Mouse (Mus musculus): ENCODE results near the gene March10. TPM values are rescaled to one million over a fixed set of nuclear protein-coding genes. Genes with fewer than 3 reads are reported as not detected.

March10 gene
- polyA plus RNA-seq, 2 experiments, result 0.18 TPM; not detected in 1

GRCm38 (mm10) chr11:105468436-105468835 is 11.9 kb upstream of the March10 start:
- H3K4me1 ChIP-seq (ENCODE audit: control insufficient read depth, insufficient read depth, low read length), result peaks cover 4% of the 10 kb centered on the region; the same call in 1 of the 2 replicates
- H3K27me3 ChIP-seq (ENCODE audit: control insufficient read depth, insufficient read depth, low read length), result no peaks in the 10 kb centered on the region
- 86% methylated on average over 5 of the region's 5 CpGs for WGBS
- ATAC-seq (ENCODE audit: low FRiP score, low read depth) (no peak), DNase-seq (ENCODE audit: low spot score) (no peak)
- no peak overlapping the region for H3K9ac ChIP-seq (ENCODE audit: low read depth, low read length, severe bottlenecking)
- no peak for TF ChIP-seq POLR2A (IDR thresholded peaks at IDR 0.05; ENCODE audit: borderline replicate concordance, extremely low read depth, insufficient read depth, insufficient read length)
- no peak overlapping the region for H3K27ac ChIP-seq (replicated peaks; ENCODE audit: low read depth, low read length)
- no peaks in the 10 kb centered on the region for H3K36me3 ChIP-seq (ENCODE audit: control insufficient read depth, insufficient read depth, low read length)
- H3K4me3 ChIP-seq (replicated peaks; ENCODE audit: low read length), result no peak overlapping the region
- no peak overlapping the region for H3K4me2 ChIP-seq (replicated peaks; ENCODE audit: low read depth, low read length, severe bottlenecking)
- no peaks in the 10 kb centered on the region for H3K9me3 ChIP-seq (ENCODE audit: control insufficient read depth, low read length)

- DNase-seq (ENCODE audit: low spot score), result no peak
- WGBS, result 65% methylated on average over 3 of the region's 3 CpGs
- no peak overlapping the region for H3K9ac ChIP-seq (ENCODE audit: low read depth, low read length, severe bottlenecking)
Measured at GRCm38 (mm10) chr11:105467816-105468215, 11.3 kb upstream of the March10 start.

GRCm38 (mm10) chr11:105467266-105467665 is 10.7 kb upstream of the March10 start:
- Histone ChIP-seq H3K36me3 (ENCODE audit: control insufficient read depth, insufficient read depth, low read length) (no peaks in the 10 kb centered on the region), H3K4me3 (replicated peaks; ENCODE audit: low read length) (no peak overlapping the region), H3K4me2 (replicated peaks; ENCODE audit: low read depth, low read length, severe bottlenecking) (no peak overlapping the region), H3K4me1 (ENCODE audit: control insufficient read depth, insufficient read depth, low read length) (peaks cover 4% of the 10 kb centered on the region; the same call in 1 of the 2 replicates), H3K27me3 (ENCODE audit: control insufficient read depth, insufficient read depth, low read length) (no peaks in the 10 kb centered on the region), H3K9ac (ENCODE audit: low read depth, low read length, severe bottlenecking) (no peak overlapping the region), H3K9me3 (ENCODE audit: control insufficient read depth, low read length) (no peaks in the 10 kb centered on the region), H3K27ac (replicated peaks; ENCODE audit: low read depth, low read length) (no peak overlapping the region)
- peak; percentile 65 for ATAC-seq (ENCODE audit: low FRiP score, low read depth)
- DNase-seq (ENCODE audit: low spot score), result peak; percentile 64
- 36% methylated on average over 9 of the region's 9 CpGs for WGBS
- no peak for TF ChIP-seq POLR2A (IDR thresholded peaks at IDR 0.05; ENCODE audit: borderline replicate concordance, extremely low read depth, insufficient read depth, insufficient read length)

More at GRCm38 (mm10) chr11:105467816-105468215, 11.3 kb upstream of the March10 start:
- Histone ChIP-seq H3K9me3 (ENCODE audit: control insufficient read depth, low read length) (no peaks in the 10 kb centered on the region), H3K4me1 (ENCODE audit: control insufficient read depth, insufficient read depth, low read length) (peaks cover 4% of the 10 kb centered on the region; the same call in 1 of the 2 replicates), H3K36me3 (ENCODE audit: control insufficient read depth, insufficient read depth, low read length) (no peaks in the 10 kb centered on the region), H3K27ac (replicated peaks; ENCODE audit: low read depth, low read length) (no peak overlapping the region), H3K27me3 (ENCODE audit: control insufficient read depth, insufficient read depth, low read length) (no peaks in the 10 kb centered on the region), H3K4me2 (replicated peaks; ENCODE audit: low read depth, low read length, severe bottlenecking) (no peak overlapping the region), H3K4me3 (replicated peaks; ENCODE audit: low read length) (no peak overlapping the region)
- no peak for TF ChIP-seq POLR2A (IDR thresholded peaks at IDR 0.05; ENCODE audit: borderline replicate concordance, extremely low read depth, insufficient read depth, insufficient read length)
- no peak for ATAC-seq (ENCODE audit: low FRiP score, low read depth)

- no peak overlapping the region for H3K27ac ChIP-seq (replicated peaks; ENCODE audit: low read depth, low read length)
- ATAC-seq (ENCODE audit: low FRiP score, low read depth), result no peak
- H3K4me3 ChIP-seq (replicated peaks; ENCODE audit: low read length), result no peak overlapping the region
- 52% methylated on average over 4 of the region's 4 CpGs for WGBS
- H3K4me2 ChIP-seq (replicated peaks; ENCODE audit: low read depth, low read length, severe bottlenecking), result no peak overlapping the region
- H3K27me3 ChIP-seq (ENCODE audit: control insufficient read depth, insufficient read depth, low read length), result no peaks in the 10 kb centered on the region
- no peak for TF ChIP-seq POLR2A (IDR thresholded peaks at IDR 0.05; ENCODE audit: borderline replicate concordance, extremely low read depth, insufficient read depth, insufficient read length)
- no peaks in the 10 kb centered on the region for H3K9me3 ChIP-seq (ENCODE audit: control insufficient read depth, low read length)
- H3K9ac ChIP-seq (ENCODE audit: low read depth, low read length, severe bottlenecking), result no peak overlapping the region
- peaks cover 4% of the 10 kb centered on the region; the same call in 1 of the 2 replicates for H3K4me1 ChIP-seq (ENCODE audit: control insufficient read depth, insufficient read depth, low read length)
- no peaks in the 10 kb centered on the region for H3K36me3 ChIP-seq (ENCODE audit: control insufficient read depth, insufficient read depth, low read length)
- DNase-seq (ENCODE audit: low spot score), result no peak
Measured at GRCm38 (mm10) chr11:105466756-105467155, 10.2 kb upstream of the March10 start.

- Histone ChIP-seq H3K27me3 (ENCODE audit: control insufficient read depth, insufficient read depth, low read length) (no peaks in the 10 kb centered on the region), H3K9ac (ENCODE audit: low read depth, low read length, severe bottlenecking) (no peak overlapping the region), H3K4me1 (ENCODE audit: control insufficient read depth, insufficient read depth, low read length) (peaks cover 4% of the 10 kb centered on the region; the same call in 1 of the 2 replicates), H3K36me3 (ENCODE audit: control insufficient read depth, insufficient read depth, low read length) (no peaks in the 10 kb centered on the region), H3K9me3 (ENCODE audit: control insufficient read depth, low read length) (no peaks in the 10 kb centered on the region), H3K27ac (replicated peaks; ENCODE audit: low read depth, low read length) (no peak overlapping the region), H3K4me2 (replicated peaks; ENCODE audit: low read depth, low read length, severe bottlenecking) (no peak overlapping the region), H3K4me3 (replicated peaks; ENCODE audit: low read length) (no peak overlapping the region)
- no peak for TF ChIP-seq POLR2A (IDR thresholded peaks at IDR 0.05; ENCODE audit: borderline replicate concordance, extremely low read depth, insufficient read depth, insufficient read length)
- no peak for DNase-seq (ENCODE audit: low spot score)
- ATAC-seq (ENCODE audit: low FRiP score, low read depth), result no peak
- 76% methylated on average over 9 of the region's 9 CpGs for WGBS
Measured at GRCm38 (mm10) chr11:105465488-105465887, 9.0 kb upstream of the March10 start.
